Mouse (Mus musculus) thymus, adult 2 months (tissue): ENCODE measurements around the gene Arrdc5.

ENCODE experiments used
- CTCF ChIP-seq: fragments of 200-500 bp; IDR thresholded peaks from 2 replicates; pipeline ENCODE4 v1.5.1; 2012; ENCODE audit warnings: mild to moderate bottlenecking, control low read depth, low read length, moderate library complexity, borderline replicate concordance; ENCODE audit not compliant: control insufficient read depth, poor library complexity, insufficient read depth; ENCODE audit errors: extremely low read depth
- POLR2A ChIP-seq: fragments of 200-500 bp; IDR thresholded peaks from 2 replicates; pipeline ENCODE4 v1.6.1; 2012; ENCODE audit warnings: mild to moderate bottlenecking, low read length, control low read depth, moderate library complexity; ENCODE audit not compliant: control insufficient read depth, poor library complexity, insufficient read depth; ENCODE audit errors: extremely low read depth

DNA sequence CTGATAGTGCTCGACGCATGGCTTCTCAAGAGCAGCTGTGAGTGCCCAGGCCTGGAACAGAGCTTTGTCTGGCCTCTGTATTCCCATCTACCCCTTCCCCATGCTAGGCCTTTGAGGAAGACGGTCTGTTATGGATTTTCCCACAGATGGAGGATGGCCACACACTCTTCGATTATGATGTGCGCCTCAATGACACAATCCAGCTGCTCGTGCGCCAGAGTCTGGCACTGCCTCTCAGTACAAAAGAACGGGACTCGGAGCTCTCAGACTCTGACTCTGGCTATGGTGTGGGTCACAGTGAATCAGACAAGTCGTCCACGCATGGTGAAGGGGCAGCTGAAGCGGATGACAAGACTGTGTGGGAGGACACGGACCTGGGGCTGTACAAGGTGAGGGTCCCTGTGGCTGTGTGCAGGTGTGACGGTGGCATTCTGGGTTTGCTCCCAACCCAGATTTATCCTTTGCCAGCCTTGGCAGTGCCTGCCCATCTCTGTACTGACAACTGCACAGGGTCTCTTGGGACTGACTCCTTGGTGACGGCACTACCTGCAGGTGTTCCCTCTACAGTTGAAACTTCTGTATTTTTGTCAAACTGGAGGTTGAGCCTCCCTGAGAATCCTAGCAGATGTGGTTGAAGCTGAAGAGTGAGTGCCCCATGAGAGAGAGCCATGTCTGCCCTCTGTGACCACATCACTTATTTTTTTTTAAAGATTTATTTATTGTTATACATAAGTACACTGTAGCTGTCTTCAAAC is 9.3 kb upstream of the Arrdc5 start:
- TF ChIP-seq CTCF = no peak
- no peak for TF ChIP-seq POLR2A
